Comparison of ENCODE assay signal across 16 mouse cellular contexts in genomic region chr17:7592491-7592890, GRCm38 (mm10).
"Had no signal": no experiment of that assay in that cellular context is flagged by ENCODE, and none has a peak within 500 bp of the region (broad histone marks: within the 10 kb centered on the region; RNA-seq: fewer than 3 reads in every experiment).

No protein-coding gene starts in this region.

- H3K27ac ChIP-seq: neural tube, embryonic 13.5 days; neural tube, embryonic 15.5 days; stomach, embryonic 15.5 days; stomach, postnatal 0 days had no signal

- DNase-seq: retina, postnatal 1 day; right cerebral cortex, adult 18-20 months; right cerebral cortex, postnatal 14 days; right cerebral cortex, postnatal 25 days; right cerebral cortex, postnatal 4 days; spleen, adult 18-20 months; thymus, adult 18-20 months; thymus, adult 2 months; thymus, postnatal 14 days; thymus, postnatal 25 days; thymus, postnatal 36 days; thymus, postnatal 4 days had no signal

- H3K9me3 ChIP-seq: neural tube, embryonic 13.5 days; neural tube, embryonic 15.5 days; stomach, embryonic 15.5 days had no signal

- H3K4me3 ChIP-seq: neural tube, embryonic 13.5 days; neural tube, embryonic 15.5 days; stomach, embryonic 15.5 days had no signal

- H3K4me1 ChIP-seq: neural tube, embryonic 13.5 days; neural tube, embryonic 15.5 days; stomach, embryonic 15.5 days had no signal

- H3K9ac ChIP-seq: neural tube, embryonic 13.5 days; neural tube, embryonic 15.5 days; stomach, embryonic 15.5 days had no signal

- H3K36me3 ChIP-seq: neural tube, embryonic 13.5 days; neural tube, embryonic 15.5 days; stomach, embryonic 15.5 days had no signal

- H3K27me3 ChIP-seq: neural tube, embryonic 13.5 days; neural tube, embryonic 15.5 days; stomach, embryonic 15.5 days had no signal

- H3K4me2 ChIP-seq: neural tube, embryonic 13.5 days; neural tube, embryonic 15.5 days; stomach, embryonic 15.5 days had no signal
